10 mouse cellular contexts compared by ENCODE assay signal in genomic region chr9:60796076-60796475, GRCm38 (mm10). TPM values are rescaled to one million over a fixed set of nuclear protein-coding genes. Genes with fewer than 3 reads are reported as not detected.
A peak's percentile ranks its signal among the peaks of the same experiment; 100 is the strongest.
DNase-seq lines count a peak whose midpoint lies in the region; ATAC-seq and TF ChIP-seq lines count a peak whose summit lies in the region.
"Had no signal": no experiment of that assay in that cellular context is flagged by ENCODE, and none has a peak within 500 bp of the region (broad histone marks: within the 10 kb centered on the region; RNA-seq: fewer than 3 reads in every experiment).

No protein-coding gene starts in this region.

- TF ChIP-seq EP300 in heart, adult 2 months (IDR thresholded peaks at IDR 0.05; ENCODE audit: insufficient read depth, low read depth, low read length), result no peak

- TF ChIP-seq POLR2A in heart, adult 2 months (IDR thresholded peaks at IDR 0.05; ENCODE audit: insufficient read depth, low read depth, low read length), result no peak

- WGBS in heart, adult 2 months, result 59% methylated on average over 7 of the region's 7 CpGs
- WGBS in lung, embryonic 14.5 days, result 57% methylated on average over 7 of the region's 7 CpGs
- WGBS in heart, embryonic 15.5 days, result 74% methylated on average over 7 of the region's 7 CpGs
- WGBS in neural tube, embryonic 14.5 days, result 81% methylated on average over 7 of the region's 7 CpGs

- peak overlapping the region; percentile 91 for H3K4me2 ChIP-seq in lung, embryonic 14.5 days
- H3K4me2 ChIP-seq in heart, embryonic 15.5 days, result peak overlapping the region; percentile 77
- H3K4me2 ChIP-seq in neural tube, embryonic 14.5 days (ENCODE audit: low read depth, low read length), result peak overlapping the region; percentile 6; the same call in 1 of the 2 replicates
- H3K4me2 ChIP-seq: midbrain, embryonic 12.5 days had no signal

- no peak overlapping the region for H3K9ac ChIP-seq in heart, adult 2 months (ENCODE audit: low read depth, low read length)
- H3K9ac ChIP-seq in lung, embryonic 14.5 days, result no peak overlapping the region
- H3K9ac ChIP-seq in heart, embryonic 15.5 days, result no peak overlapping the region
- no peak overlapping the region for H3K9ac ChIP-seq in neural tube, embryonic 14.5 days (replicated peaks; ENCODE audit: low read depth, low read length)
- H3K9ac ChIP-seq: midbrain, embryonic 12.5 days had no signal

- no peaks in the 10 kb centered on the region for H3K9me3 ChIP-seq in lung, embryonic 14.5 days (ENCODE audit: low read depth, low read length)
- H3K9me3 ChIP-seq in heart, embryonic 15.5 days (replicated peaks), result no peaks in the 10 kb centered on the region
- no peaks in the 10 kb centered on the region for H3K9me3 ChIP-seq in neural tube, embryonic 14.5 days (ENCODE audit: control insufficient read depth, low read length)
- H3K9me3 ChIP-seq: midbrain, embryonic 12.5 days had no signal

- H3K27me3 ChIP-seq in heart, adult 2 months (ENCODE audit: control insufficient read depth, insufficient read depth, low read length), result no peaks in the 10 kb centered on the region
- no peaks in the 10 kb centered on the region for H3K27me3 ChIP-seq in lung, embryonic 14.5 days (ENCODE audit: insufficient read depth, low read length)
- H3K27me3 ChIP-seq in heart, embryonic 15.5 days, result no peaks in the 10 kb centered on the region
- no peaks in the 10 kb centered on the region for H3K27me3 ChIP-seq in neural tube, embryonic 14.5 days (ENCODE audit: control insufficient read depth, insufficient read depth, low read length)

- no peak overlapping the region for H3K27ac ChIP-seq in heart, adult 2 months
- no peak overlapping the region for H3K27ac ChIP-seq in lung, embryonic 14.5 days (ENCODE audit: low read depth)
- no peak overlapping the region for H3K27ac ChIP-seq in heart, embryonic 15.5 days
- H3K27ac ChIP-seq in neural tube, embryonic 14.5 days (ENCODE audit: low read depth, low read length), result no peak overlapping the region
- H3K27ac ChIP-seq: midbrain, embryonic 12.5 days had no signal

- no peak for DNase-seq in heart, adult 2 months
- DNase-seq in heart, postnatal 14 days, result no peak
- DNase-seq in lung, embryonic 14.5 days, result no peak
- DNase-seq in lung, postnatal 25 days (ENCODE audit: low spot score), result no peak
- DNase-seq in layer of hippocampus, adult 8-10 months (ENCODE audit: low spot score in 2 of 2), result no peak
- DNase-seq in c-Kit-positive CD71-positive TER-119-positive erythroid progenitor cells, embryonic 14.5 days (ENCODE audit: low spot score), result no peak
- DNase-seq: liver had no signal

- no peak for TF ChIP-seq CTCF in heart, adult 2 months (IDR thresholded peaks at IDR 0.05)
- no peak for TF ChIP-seq CTCF in lung, embryonic 14.5 days (IDR thresholded peaks at IDR 0.05; ENCODE audit: low read depth)

- peaks cover 3% of the 10 kb centered on the region for H3K4me1 ChIP-seq in heart, adult 2 months (ENCODE audit: control insufficient read depth, insufficient read depth, low read length)
- peaks cover 14% of the 10 kb centered on the region; the same call in 1 of the 2 replicates for H3K4me1 ChIP-seq in lung, embryonic 14.5 days (ENCODE audit: insufficient read depth)
- peaks cover 18% of the 10 kb centered on the region for H3K4me1 ChIP-seq in heart, embryonic 15.5 days (replicated peaks)
- 0 out of 2 replicates have a peak, but pooled peaks cover 5% of the 10 kb centered on the region for H3K4me1 ChIP-seq in neural tube, embryonic 14.5 days (ENCODE audit: control insufficient read depth, insufficient read depth, low read length)

- intact Hi-C loops in heart, adult 2 months (cut with DNase I), result loop anchor here (2.0 kb wide), 1 partner anchor 17 kb away; no protein-coding TSS in a partner anchor
- intact Hi-C loops in heart, postnatal 14 days (cut with DNase I), result loop anchor here (2.0 kb wide), 1 partner anchor 17 kb away; no protein-coding TSS in a partner anchor

- H3K79me2 ChIP-seq in heart, adult 2 months (replicated peaks; ENCODE audit: control insufficient read depth, insufficient read depth, low read length), result 0 out of 2 replicates have a peak, but pooled peaks cover 2% of the 10 kb centered on the region

- H3K36me3 ChIP-seq in heart, adult 2 months (ENCODE audit: control insufficient read depth, insufficient read depth, low read length), result no peaks in the 10 kb centered on the region
- H3K36me3 ChIP-seq in lung, embryonic 14.5 days (ENCODE audit: insufficient read depth), result no peaks in the 10 kb centered on the region
- H3K36me3 ChIP-seq in heart, embryonic 15.5 days, result no peaks in the 10 kb centered on the region
- H3K36me3 ChIP-seq in neural tube, embryonic 14.5 days (ENCODE audit: control insufficient read depth, insufficient read depth, low read length), result no peaks in the 10 kb centered on the region
- H3K36me3 ChIP-seq: midbrain, embryonic 12.5 days had no signal

- H3K4me3 ChIP-seq in heart, adult 2 months, result peak overlapping the region; percentile 94; the same call in 1 of the 2 replicates
- 0 out of 2 replicates have a peak overlapping the region, but pooled peaks have one; percentile 86 for H3K4me3 ChIP-seq in lung, embryonic 14.5 days (ENCODE audit: low read depth, low read length)
- H3K4me3 ChIP-seq in heart, embryonic 15.5 days, result peak overlapping the region; percentile 29
- 0 out of 2 replicates have a peak overlapping the region, but pooled peaks have one; percentile 4 for H3K4me3 ChIP-seq in neural tube, embryonic 14.5 days (ENCODE audit: low read depth, low read length)
- H3K4me3 ChIP-seq: midbrain, embryonic 12.5 days had no signal

- ATAC-seq in lung, embryonic 14.5 days (ENCODE audit: insufficient read depth), result no peak
- ATAC-seq in heart, embryonic 15.5 days (replicated peaks; ENCODE audit: insufficient number of reproducible peaks, insufficient read depth, low FRiP score, low read depth), result no peak
- ATAC-seq in neural tube, embryonic 14.5 days (ENCODE audit: low read depth), result no peak

RNA-seq across cellular contexts. Expression of gene Uaca, which starts 1.7 kb away (rescaled TPM):
- total RNA-seq in heart, adult 2 months (2021), result 10 to 100 TPM; 42.7 to 53.5 TPM
- polyA plus RNA-seq in heart, adult 2 months (2012; rRNA removed), result 10.6 and 14.8 TPM in 2 replicates
- 10 to 100 TPM; 40.9 to 42.7 TPM for total RNA-seq in heart, postnatal 14 days (2021)
- polyA plus RNA-seq in lung, embryonic 14.5 days (2014; fragmentation: Nextera tagmentation; extraction: Ambion mirVana), result 16.1 and 28.3 TPM in 2 replicates
- polyA plus RNA-seq in heart, embryonic 15.5 days (2015; fragmentation: Nextera tagmentation; extraction: Ambion mirVana), result 26.0 and 28.8 TPM in 2 replicates
- 4.8 and 11.5 TPM in 2 replicates for polyA plus RNA-seq in neural tube, embryonic 14.5 days (2014; fragmentation: Nextera tagmentation; extraction: Ambion mirVana)
- 1 to 10 TPM; 6.3 to 9.2 (median 7.9) TPM for total RNA-seq in layer of hippocampus, adult 8-10 months (2022)

Comparison
In these comparisons a context has a peak if more than half of its experiments do, and no peak if none do; other contexts are left out.
1. H3K4me3 ChIP-seq: peak in every context shown above with its lines; median percentile 94 in heart, adult 2 months; 86 in lung, embryonic 14.5 days; 29 in heart, embryonic 15.5 days; 4 in neural tube, embryonic 14.5 days.
2. H3K4me2 ChIP-seq: peak in every context shown above with its lines; median percentile 91 in lung, embryonic 14.5 days; 77 in heart, embryonic 15.5 days; 6 in neural tube, embryonic 14.5 days.